Mouse (Mus musculus) limb, embryonic 12.5 days (tissue): ENCODE results near the gene Matn3. TPM values are rescaled to one million over a fixed set of nuclear protein-coding genes. Genes with fewer than 3 reads are reported as not detected.

Experiments
- ATAC-seq: fragments of 200-750 bp; cut with Nextera tagmentation; 2 replicates; pipeline ENCODE4 v1.8.0; 2017; ENCODE audit warnings: low read depth, moderate TSS enrichment; ENCODE audit not compliant: insufficient number of reproducible peaks, insufficient read depth, low FRiP score, low TSS enrichment
- H3K27ac ChIP-seq: fragments of 300-500 bp; sonication (generic); 2 replicates; pipeline ENCODE4 v1.5.1; 2016; ENCODE audit warnings: mild to moderate bottlenecking, moderate library complexity
- H3K27me3 ChIP-seq: fragments of 300-500 bp; sonication (generic); 2 replicates; pipeline ENCODE4 v1.6.1; 2016; ENCODE audit warnings: mild to moderate bottlenecking, moderate library complexity
- H3K36me3 ChIP-seq: fragments of 300-500 bp; sonication (generic); 2 replicates; pipeline ENCODE4 v1.6.1; 2016; ENCODE audit warnings: mild to moderate bottlenecking, moderate library complexity
- H3K4me1 ChIP-seq: fragments of 300-500 bp; sonication (generic); replicated peaks from 2 replicates; pipeline ENCODE4 v1.6.1; 2016
- H3K4me2 ChIP-seq: fragments of 300-500 bp; sonication (generic); 2 replicates; pipeline ENCODE4 v1.6.1; 2016; ENCODE audit warnings: mild to moderate bottlenecking, moderate library complexity
- H3K4me3 ChIP-seq: fragments of 300-500 bp; sonication (generic); replicated peaks from 2 replicates; pipeline ENCODE4 v1.5.1; 2016; ENCODE audit warnings: mild to moderate bottlenecking
- H3K9ac ChIP-seq: fragments of 300-500 bp; sonication (generic); replicated peaks from 2 replicates; pipeline ENCODE4 v1.6.1; 2016; ENCODE audit warnings: mild to moderate bottlenecking, moderate library complexity
- H3K9me3 ChIP-seq: fragments of 300-500 bp; sonication (generic); 2 replicates; pipeline ENCODE4 v1.6.1; 2016; ENCODE audit warnings: mild to moderate bottlenecking, moderate library complexity
- WGBS: fragments of 180-500 bp; shearing (Covaris S2); methylation state at CpG from one replicate; pipeline ENCODE4 v1.1.7; 2016; 5-methylcytosine and 5-hydroxymethylcytosine counted together
- polyA plus RNA-seq: library from polyadenylated mRNA; unstranded; fragments of >200 nt; fragmentation: Nextera tagmentation; extraction: Ambion mirVana; gene quantifications from 2 replicates; pipeline ENCODE4 v1.2.1, GENCODE M21; 2016

The Matn3 gene
- polyA plus RNA-seq, 1 experiment from 2014 or later = 5.4 TPM

- no peaks in the 10 kb centered on the region for H3K27me3 ChIP-seq
- no peaks in the 10 kb centered on the region for H3K9me3 ChIP-seq
- no peak overlapping the region for H3K4me3 ChIP-seq
- no peak for ATAC-seq
- H3K27ac ChIP-seq = no peak overlapping the region
- H3K9ac ChIP-seq = no peak overlapping the region
- H3K36me3 ChIP-seq = peaks cover 52% of the 10 kb centered on the region
- WGBS = 93% methylated on average over 4 of the region's 4 CpGs
- no peaks in the 10 kb centered on the region for H3K4me1 ChIP-seq
- H3K4me2 ChIP-seq = no peak overlapping the region
Measured at GRCm38 (mm10) chr12:8939490-8939889, 8.2 kb upstream of the Matn3 start.

- no peaks in the 10 kb centered on the region for H3K27me3 ChIP-seq
- H3K4me3 ChIP-seq = no peak overlapping the region
- no peaks in the 10 kb centered on the region for H3K9me3 ChIP-seq
- no peak overlapping the region for H3K4me2 ChIP-seq
- ATAC-seq = no peak
- 74% methylated on average over 12 of the region's 12 CpGs for WGBS
- peak overlapping the region; percentile 13; the same call in 1 of the 2 replicates for H3K27ac ChIP-seq
- no peaks in the 10 kb centered on the region for H3K4me1 ChIP-seq
- H3K9ac ChIP-seq = no peak overlapping the region
- peaks cover 43% of the 10 kb centered on the region for H3K36me3 ChIP-seq
Measured at GRCm38 (mm10) chr12:8940011-8941005, 7.4 kb upstream of the Matn3 start.

- H3K9me3 ChIP-seq = no peaks in the 10 kb centered on the region
- no peak overlapping the region for H3K27ac ChIP-seq
- no peak overlapping the region for H3K4me3 ChIP-seq
- no peak overlapping the region for H3K9ac ChIP-seq
- ATAC-seq = no peak
- 61% methylated on average over 4 of the region's 4 CpGs for WGBS
- peaks cover 35% of the 10 kb centered on the region for H3K36me3 ChIP-seq
- H3K4me1 ChIP-seq = 0 out of 2 replicates have a peak, but pooled peaks cover 3% of the 10 kb centered on the region
- H3K27me3 ChIP-seq = no peaks in the 10 kb centered on the region
- H3K4me2 ChIP-seq = no peak overlapping the region
Measured at GRCm38 (mm10) chr12:8941131-8941615, 6.6 kb upstream of the Matn3 start.

- WGBS = 57% methylated on average over 4 of the region's 4 CpGs
- Histone ChIP-seq H3K4me1 (0 out of 2 replicates have a peak, but pooled peaks cover 5% of the 10 kb centered on the region), H3K4me2 (no peak overlapping the region), H3K9me3 (no peaks in the 10 kb centered on the region), H3K27ac (no peak overlapping the region), H3K9ac (no peak overlapping the region), H3K36me3 (peaks cover 28% of the 10 kb centered on the region), H3K27me3 (no peaks in the 10 kb centered on the region), H3K4me3 (no peak overlapping the region)
- ATAC-seq = no peak
Measured at GRCm38 (mm10) chr12:8941699-8942392, 5.9 kb upstream of the Matn3 start.

- Histone ChIP-seq H3K4me3 (no peak overlapping the region; the same call in 1 of the 2 replicates), H3K4me2 (peak overlapping the region; percentile 99), H3K9ac (no peak overlapping the region), H3K36me3 (no peaks in the 10 kb centered on the region), H3K9me3 (no peaks in the 10 kb centered on the region), H3K4me1 (peaks cover 22% of the 10 kb centered on the region), H3K27me3 (peaks cover 7% of the 10 kb centered on the region; the same call in 1 of the 2 replicates), H3K27ac (no peak overlapping the region)
- no peak for ATAC-seq
- 56% methylated on average over 9 of the region's 9 CpGs for WGBS
Measured at GRCm38 (mm10) chr12:8947163-8947562, 566 bp upstream of the Matn3 start.

GRCm38 (mm10) chr12:8953136-8953535 lies 5.4 kb downstream of the Matn3 start:
- H3K27ac ChIP-seq = peak overlapping the region; percentile 83; the same call in 1 of the 2 replicates
- H3K4me1 ChIP-seq = peaks cover 15% of the 10 kb centered on the region
- H3K4me3 ChIP-seq = no peak overlapping the region
- H3K36me3 ChIP-seq = no peaks in the 10 kb centered on the region
- no peaks in the 10 kb centered on the region for H3K9me3 ChIP-seq
- no peak overlapping the region for H3K4me2 ChIP-seq
- no peak for ATAC-seq
- H3K9ac ChIP-seq = no peak overlapping the region
- WGBS = 36% methylated on average over 10 of the region's 10 CpGs
- peaks cover 7% of the 10 kb centered on the region; the same call in 1 of the 2 replicates for H3K27me3 ChIP-seq

GRCm38 (mm10) chr12:8954161-8954561 lies 6.4 kb downstream of the Matn3 start:
- Histone ChIP-seq H3K27ac (peak overlapping the region; percentile 83), H3K36me3 (no peaks in the 10 kb centered on the region), H3K4me3 (no peak overlapping the region), H3K4me1 (peaks cover 9% of the 10 kb centered on the region), H3K9me3 (no peaks in the 10 kb centered on the region), H3K27me3 (no peaks in the 10 kb centered on the region), H3K4me2 (no peak overlapping the region), H3K9ac (no peak overlapping the region)
- ATAC-seq = peak; percentile 81
- 41% methylated on average over 9 of the region's 9 CpGs for WGBS

DNA sequence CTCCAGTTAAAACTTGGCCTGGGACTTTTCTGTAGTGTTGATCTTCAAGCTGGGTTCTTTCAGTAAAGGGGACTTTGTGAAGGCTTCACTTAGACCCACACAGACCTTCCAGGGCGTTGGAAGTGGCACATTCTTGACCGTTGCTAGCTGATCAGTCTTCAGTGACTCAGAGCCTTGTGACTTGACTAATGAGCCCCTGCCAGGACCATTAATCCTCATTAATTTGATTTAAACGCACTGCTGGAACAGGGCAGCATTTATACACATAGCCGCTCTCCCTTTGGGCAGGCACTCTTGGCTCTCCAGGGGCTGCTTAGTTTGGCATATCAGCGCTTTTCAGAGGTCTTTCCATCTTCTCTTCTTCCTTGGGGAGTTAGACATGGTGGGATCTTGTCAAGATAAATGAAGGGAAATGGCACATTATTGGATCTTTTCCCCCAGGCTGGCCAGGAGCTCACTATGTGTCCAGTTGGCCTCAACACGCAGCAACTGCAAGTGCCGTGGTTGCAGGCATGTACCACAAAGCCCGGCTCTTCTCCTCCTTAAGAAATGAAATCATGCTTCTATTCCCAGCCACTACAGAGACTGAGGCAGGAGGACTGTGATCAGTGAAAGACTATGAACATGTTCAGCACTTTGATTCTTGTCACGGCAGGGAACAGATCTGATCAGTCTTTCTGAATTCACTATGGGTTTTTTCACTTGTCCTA lies 14.0 kb downstream of the Matn3 start:
- Histone ChIP-seq H3K4me1 (peaks cover 11% of the 10 kb centered on the region), H3K36me3 (no peaks in the 10 kb centered on the region), H3K27me3 (no peaks in the 10 kb centered on the region), H3K9me3 (no peaks in the 10 kb centered on the region), H3K27ac (peak overlapping the region; percentile 59), H3K4me3 (no peak overlapping the region), H3K4me2 (no peak overlapping the region), H3K9ac (no peak overlapping the region)
- WGBS = 46% methylated on average over 9 of the region's 9 CpGs
- ATAC-seq = peak; percentile 26; the same call in 1 of the 2 replicates

DNA sequence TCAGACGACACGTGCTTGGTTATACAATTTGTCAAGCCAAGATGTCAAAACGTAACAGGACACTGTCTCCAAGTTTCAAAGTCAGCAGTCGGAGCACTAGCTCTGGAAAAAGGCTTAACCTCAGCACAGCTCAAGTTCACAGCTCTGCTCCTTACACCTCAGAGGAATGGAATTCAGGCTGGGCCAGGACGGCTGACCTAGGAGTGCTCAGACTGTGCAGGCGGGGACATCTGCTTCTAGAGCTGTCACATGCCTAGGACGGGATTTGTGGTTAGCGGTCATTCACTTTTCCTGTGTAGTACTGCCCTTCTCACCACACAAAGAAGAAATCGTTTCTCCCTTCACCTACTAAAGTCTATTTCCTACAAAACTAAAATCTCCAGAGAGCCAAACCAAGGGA lies 22.1 kb downstream of the Matn3 start:
- H3K27ac ChIP-seq = peak overlapping the region; percentile 66; the same call in 1 of the 2 replicates
- H3K4me1 ChIP-seq = peaks cover 17% of the 10 kb centered on the region
- no peaks in the 10 kb centered on the region for H3K36me3 ChIP-seq
- peak; percentile 85 for ATAC-seq
- peak overlapping the region; percentile 17; the same call in 1 of the 2 replicates for H3K4me2 ChIP-seq
- no peaks in the 10 kb centered on the region for H3K9me3 ChIP-seq
- H3K4me3 ChIP-seq = no peak overlapping the region
- 13% methylated on average over 9 of the region's 9 CpGs for WGBS
- H3K9ac ChIP-seq = no peak overlapping the region
- H3K27me3 ChIP-seq = no peaks in the 10 kb centered on the region

DNA sequence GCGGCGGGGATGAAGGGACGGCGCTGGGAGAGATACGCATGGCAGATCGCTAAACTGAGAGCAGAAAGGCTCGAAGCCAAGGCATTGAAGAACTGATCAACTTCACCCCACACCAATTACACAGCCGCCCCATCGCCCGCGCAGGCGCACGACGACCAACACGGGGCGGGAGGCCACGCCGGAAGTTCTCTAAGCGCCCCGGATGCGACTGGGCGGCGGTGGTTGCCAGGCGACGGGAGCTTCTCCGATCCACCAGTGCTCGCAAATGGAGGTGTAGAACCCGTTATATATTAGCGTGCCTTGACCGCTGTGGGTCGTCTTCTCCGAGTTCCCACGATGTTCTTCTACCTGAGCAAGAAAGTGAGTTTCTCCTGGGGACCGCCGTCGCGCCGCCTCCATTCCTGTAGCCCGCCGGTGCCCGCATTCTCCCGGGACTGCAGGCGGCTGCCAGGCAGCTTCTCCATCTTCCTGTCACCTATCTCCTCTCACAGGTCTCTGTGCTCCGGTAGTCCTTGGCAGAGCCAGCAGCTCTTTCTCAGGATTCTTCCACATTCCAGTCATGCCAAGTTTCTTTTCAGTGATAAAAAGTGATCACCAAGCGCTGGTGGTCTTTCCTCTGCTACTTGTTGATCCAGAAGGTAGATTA lies 26.2 kb downstream of the Matn3 start, which contains the start of gene Wdr35:
Gene Wdr35, plus strand, starts transcription at position 73 of the 646 bp plus-strand sequence.
- H3K36me3 ChIP-seq = peaks cover 8% of the 10 kb centered on the region
- under 1% methylated on average over 45 of the region's 45 CpGs for WGBS
- H3K4me3 ChIP-seq = peak within 1 kb of the TSS; percentile 61
- peak within 1 kb of the TSS; percentile 29 for H3K27ac ChIP-seq
- ATAC-seq = peak; percentile 80; the same call in 1 of the 2 replicates
- no peaks in the 10 kb centered on the region for H3K9me3 ChIP-seq
- H3K27me3 ChIP-seq = no peaks in the 10 kb centered on the region
- H3K4me1 ChIP-seq = peaks cover 19% of the 10 kb centered on the region
- peak within 1 kb of the TSS; percentile 84 for H3K4me2 ChIP-seq
- peak within 1 kb of the TSS; percentile 72 for H3K9ac ChIP-seq
